Mouse (Mus musculus): ENCODE measurements at regions not wholly inside any gene's neighbourhood (a gene's known extent, or its start where the extent isn't known, plus 50 kb on each side); places are given as distances from the start of the nearest gene placed in this dataset.

GRCm38 (mm10) chr7:121339942-121340341, 51.7 kb upstream of the Hs3st2 start:
- in situ Hi-C loops (cut with MseI, MboI) = no loop called here
